Mouse (Mus musculus) ES-E14 (cell line): ENCODE results near the gene Rec114. TPM values are rescaled to one million over a fixed set of nuclear protein-coding genes. Genes with fewer than 3 reads are reported as not detected.

Source experiments
- DNase-seq: peaks from one replicate; pipeline ENCODE4 v3.0.0-alpha.2; 2013; ENCODE audit warnings: low read depth, low spot score
- H3K27ac ChIP-seq: 2 replicates; pipeline ENCODE4 v1.5.1; 2012; ENCODE audit warnings: low read depth, mild to moderate bottlenecking, low read length, moderate library complexity, mixed read lengths; ENCODE audit not compliant: poor library complexity, insufficient read depth, severe bottlenecking
- H3K36me3 ChIP-seq: 2 replicates; pipeline ENCODE4 v1.6.1; 2012; ENCODE audit warnings: mild to moderate bottlenecking, low read length, moderate library complexity, mixed read lengths; ENCODE audit not compliant: control insufficient read depth, poor library complexity, insufficient read depth, severe bottlenecking
- H3K4me1 ChIP-seq, 2 experiments: fragments of 150-350 bp in 1 of 2; sonication (generic) in 1 of 2; 2 replicates each; pipeline ENCODE4 v1.6.1; 2012; ENCODE audit warnings: low read length in 2 of 2, mild to moderate bottlenecking in 1 of 2, mixed read lengths in 1 of 2; ENCODE audit not compliant: control insufficient read depth in 2 of 2, insufficient read depth in 2 of 2, poor library complexity in 1 of 2
- H3K4me3 ChIP-seq, 2 experiments: fragments of 150-350 bp in 1 of 2; sonication (generic) in 1 of 2; 2 replicates each; pipeline ENCODE4 v1.5.1; 2012; ENCODE audit warnings: low read length in 2 of 2, low read depth in 1 of 2, mild to moderate bottlenecking in 1 of 2, mixed read lengths in 1 of 2; ENCODE audit not compliant: insufficient read depth in 1 of 2, poor library complexity in 1 of 2, severe bottlenecking in 1 of 2
- H3K9ac ChIP-seq: 2 replicates; pipeline ENCODE4 v1.6.1; 2012; ENCODE audit warnings: low read depth, mild to moderate bottlenecking, low read length, mixed read lengths; ENCODE audit not compliant: poor library complexity, insufficient read depth, severe bottlenecking
- H3K9me3 ChIP-seq: fragments of 150-350 bp; sonication (generic); 2 replicates; pipeline ENCODE4 v1.6.1; 2012; ENCODE audit warnings: low read depth, mild to moderate bottlenecking, low read length; ENCODE audit not compliant: control insufficient read depth, insufficient read depth
- CHD2 ChIP-seq: IDR thresholded peaks from 2 replicates; pipeline ENCODE4 v1.6.1; 2014; ENCODE audit warnings: mild to moderate bottlenecking, low read depth, low read length, inconsistent platforms
- HCFC1 ChIP-seq: IDR thresholded peaks from 2 replicates; pipeline ENCODE4 v1.6.1; 2012; ENCODE audit warnings: low read length, inconsistent platforms, borderline replicate concordance; ENCODE audit not compliant: insufficient read depth
- MAFK ChIP-seq: IDR thresholded peaks from 2 replicates; pipeline ENCODE4 v1.6.1; 2014; ENCODE audit warnings: mild to moderate bottlenecking, low read depth, low read length, inconsistent platforms; ENCODE audit not compliant: insufficient read depth
- ZC3H11A ChIP-seq: IDR thresholded peaks from 2 replicates; pipeline ENCODE4 v1.6.1; 2012; ENCODE audit warnings: low read depth, mild to moderate bottlenecking, inconsistent platforms, low read length, borderline replicate concordance
- ZNF384 ChIP-seq: IDR thresholded peaks from 2 replicates; pipeline ENCODE4 v1.6.1; 2012; ENCODE audit warnings: low read depth, low read length, inconsistent platforms
- in situ Hi-C, 2 experiments: fragments of 600-800 bp; cut with MboI; formaldehyde crosslinking; loops; one replicate each; pipeline ENCODE4 v1.15.1; 2025; ENCODE audit warnings: low sequenced_read_pairs in 2 of 2, inconsistent platforms in 1 of 2; ENCODE audit not compliant: unreplicated experiment in 2 of 2
- total RNA-seq: library from RNA; depleted of rRNA; stranded (reverse); fragments of 300-350 nt; gene quantifications from 2 replicates; pipeline ENCODE4 v1.2.3, GENCODE M21; 2012

The Rec114 gene
- total RNA-seq, 1 experiment = 16.7 TPM

DNA sequence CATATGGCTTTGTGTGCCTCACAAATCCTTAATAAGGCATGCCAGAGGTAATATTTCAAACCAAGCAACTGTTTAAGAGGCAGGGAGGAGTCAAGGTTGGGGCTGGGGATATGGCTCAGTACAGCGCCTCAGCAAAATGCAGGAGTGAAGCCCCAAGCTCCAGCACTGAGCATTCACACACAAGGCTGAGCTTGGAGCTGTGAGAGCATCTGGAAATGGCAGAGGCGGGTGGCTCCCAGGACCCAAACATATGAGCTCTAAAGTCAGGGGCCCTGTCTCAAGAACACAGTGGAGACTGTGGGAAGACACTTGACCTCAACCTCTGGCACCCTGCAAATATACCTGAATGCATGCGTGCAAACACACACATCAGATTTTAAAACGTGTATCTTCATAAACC lies 55.7 kb downstream of the Rec114 start:
- Histone ChIP-seq H3K4me3 (no peak overlapping the region), H3K4me1 (peaks cover 0 to 2% of the 10 kb centered on the region in 2 experiments; a peak in 1 of 4 replicates), H3K9me3 (no peaks in the 10 kb centered on the region), H3K9ac (no peak overlapping the region), H3K27ac (no peak overlapping the region), H3K36me3 (no peaks in the 10 kb centered on the region)
- no peak for DNase-seq
- in situ Hi-C loops = no loop called here
- TF ChIP-seq CHD2 (no peak), ZC3H11A (no peak), MAFK (no peak), ZNF384 (no peak), HCFC1 (no peak)

DNA sequence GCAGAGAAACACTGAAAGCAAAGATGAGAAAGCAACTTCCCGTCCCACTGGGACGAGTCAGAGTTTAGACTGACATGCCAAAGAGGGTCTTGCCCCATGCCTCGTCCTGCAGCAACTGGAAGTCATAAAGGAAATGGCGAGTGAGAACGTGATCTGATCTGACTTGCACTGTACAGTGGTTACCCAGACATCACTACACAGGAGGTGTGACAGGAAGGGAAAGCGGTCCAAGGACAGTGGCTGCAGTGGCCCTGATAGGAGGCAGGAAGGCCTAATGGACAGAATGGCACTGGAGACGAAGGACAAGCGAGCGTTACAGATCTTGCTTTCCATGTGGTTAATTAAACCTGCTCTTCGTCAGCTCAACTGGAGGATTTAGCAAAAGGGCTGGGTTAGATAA lies 58.5 kb downstream of the Rec114 start:
- Histone ChIP-seq H3K9ac (no peak overlapping the region), H3K9me3 (no peaks in the 10 kb centered on the region), H3K27ac (no peak overlapping the region), H3K36me3 (no peaks in the 10 kb centered on the region), H3K4me3 (no peak overlapping the region), H3K4me1 (peaks cover 0 to 2% of the 10 kb centered on the region in 2 experiments; a peak in 1 of 4 replicates)
- DNase-seq = no peak
- in situ Hi-C loops = no loop called here
- TF ChIP-seq CHD2 (no peak), ZNF384 (no peak), MAFK (no peak), ZC3H11A (no peak), HCFC1 (no peak)

DNA sequence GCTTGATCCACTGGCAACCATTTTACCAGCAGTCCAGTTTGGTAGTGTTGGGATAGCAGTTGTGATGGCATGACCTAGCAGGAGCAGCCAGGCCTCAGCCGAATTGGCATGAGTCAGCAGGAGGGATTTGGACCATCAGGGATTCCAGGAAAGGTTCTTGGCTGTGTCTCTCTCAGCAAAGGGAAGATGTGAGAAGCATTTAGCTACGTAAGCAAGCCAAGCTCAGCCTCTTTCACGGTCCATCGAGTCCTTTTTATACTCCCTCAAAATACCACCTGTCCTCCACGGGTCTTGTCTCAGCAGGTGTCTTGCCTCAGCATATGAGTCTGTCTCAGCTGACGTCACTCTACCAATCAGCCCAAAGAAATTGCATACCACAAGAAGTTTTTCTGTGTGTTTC lies 60.4 kb downstream of the Rec114 start:
- Histone ChIP-seq H3K9ac (no peak overlapping the region), H3K4me3 (no peak overlapping the region), H3K27ac (no peak overlapping the region), H3K9me3 (no peaks in the 10 kb centered on the region), H3K4me1 (peaks cover 0 to 2% of the 10 kb centered on the region in 2 experiments; a peak in 1 of 4 replicates), H3K36me3 (no peaks in the 10 kb centered on the region)
- in situ Hi-C loops = no loop called here
- no peak for TF ChIP-seq ZNF384
- no peak for TF ChIP-seq CHD2
- TF ChIP-seq HCFC1 = no peak
- TF ChIP-seq MAFK = 0 out of 2 replicates have a peak, but pooled peaks have one; percentile 28
- DNase-seq = no peak

DNA sequence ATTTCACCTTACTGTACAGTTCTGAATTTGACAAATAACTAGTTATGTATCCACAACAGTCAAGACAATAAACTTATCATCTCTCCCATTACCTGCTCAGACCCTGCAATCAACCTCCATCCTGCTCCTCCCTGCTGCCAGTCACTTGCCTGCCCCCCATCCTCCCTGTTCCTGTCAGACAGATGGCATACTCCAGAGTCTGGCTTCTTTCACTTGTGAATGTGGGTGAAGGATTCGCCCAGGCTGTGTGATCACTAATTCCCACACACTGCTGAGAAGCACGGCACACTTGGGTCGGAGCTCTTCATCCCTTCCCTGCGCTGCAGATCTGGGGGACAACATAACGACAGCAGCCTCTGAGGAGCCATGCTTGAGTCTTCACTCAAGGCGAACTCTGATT lies 61.7 kb downstream of the Rec114 start:
- H3K4me1 ChIP-seq = peaks cover 0 to 2% of the 10 kb centered on the region in 2 experiments; a peak in 1 of 4 replicates
- no peaks in the 10 kb centered on the region for H3K36me3 ChIP-seq
- H3K9ac ChIP-seq = no peak overlapping the region
- no peak for DNase-seq
- H3K27ac ChIP-seq = no peak overlapping the region
- TF ChIP-seq ZNF384 (no peak), MAFK (no peak), ZC3H11A (no peak), HCFC1 (no peak), CHD2 (no peak)
- no peak overlapping the region for H3K4me3 ChIP-seq
- no peaks in the 10 kb centered on the region for H3K9me3 ChIP-seq
- in situ Hi-C loops = no loop called here

DNA sequence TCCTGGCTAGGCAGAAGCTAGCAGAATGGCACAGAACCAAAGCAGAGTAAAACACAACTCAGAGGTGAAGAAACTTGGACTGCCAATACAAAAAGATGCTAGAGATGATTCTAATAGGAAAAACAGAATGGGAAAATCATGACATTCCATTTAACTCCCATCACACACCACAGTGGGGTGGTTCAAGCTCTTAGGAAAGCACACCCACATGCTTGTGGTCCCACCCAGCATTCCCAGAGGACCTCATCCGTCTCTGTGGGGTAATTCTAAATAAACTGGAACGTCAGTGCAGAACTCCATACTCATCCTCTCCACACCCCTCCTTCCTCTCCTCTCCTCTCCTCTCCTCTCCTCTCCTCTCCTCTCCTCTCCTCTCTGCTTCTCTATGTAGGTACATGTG lies 62.4 kb downstream of the Rec114 start:
- in situ Hi-C loops = no loop called here

More for the DNA sequence above, 62.4 kb downstream of the Rec114 start:
- Histone ChIP-seq H3K36me3 (no peaks in the 10 kb centered on the region), H3K9me3 (no peaks in the 10 kb centered on the region), H3K9ac (no peak overlapping the region), H3K4me3 (no peak overlapping the region), H3K4me1 (no peaks in the 10 kb centered on the region), H3K27ac (no peak overlapping the region)
- no peak for TF ChIP-seq ZNF384
- TF ChIP-seq HCFC1 = no peak
- no peak for TF ChIP-seq MAFK
- no peak for TF ChIP-seq ZC3H11A
- no peak for TF ChIP-seq CHD2
- DNase-seq = no peak
